Mouse (Mus musculus): Measurements from ENCODE around the gene Nat8f1.

The Nat8f1 gene

GRCm38 (mm10) chr6:85908341-85908740 lies 7.1 kb downstream of the Nat8f1 start:
- 76% methylated on average over 3 of the region's 3 CpGs for WGBS

GRCm38 (mm10) chr6:85906911-85907351 lies 8.6 kb downstream of the Nat8f1 start:
- 42% methylated on average over 2 of the region's 2 CpGs for WGBS

GRCm38 (mm10) chr6:85904642-85905061 lies 10.8 kb downstream of the Nat8f1 start, which contains the start of gene Nat8f4:
Gene Nat8f4 (minus strand): TSS chr6:85904884.
- 7% methylated on average over 20 of the region's 20 CpGs for WGBS

- WGBS = 94% methylated on average over 2 of the region's 2 CpGs
These were observed 13.2 kb downstream of the Nat8f1 start for GRCm38 (mm10) chr6:85902303-85902702.

GRCm38 (mm10) chr6:85898596-85899475 lies 16.7 kb downstream of the Nat8f1 start:
- 68% methylated on average over 7 of the region's 8 CpGs for WGBS

GRCm38 (mm10) chr6:85895061-85895648 lies 20.3 kb downstream of the Nat8f1 start:
- WGBS = 57% methylated on average over 25 of the region's 25 CpGs

- 87% methylated on average over 2 of the region's 2 CpGs for WGBS
These were observed 26.5 kb downstream of the Nat8f1 start for GRCm38 (mm10) chr6:85888961-85889360.

- WGBS = 98% methylated on average over 1 of the region's 1 CpGs
These were observed 31.2 kb downstream of the Nat8f1 start for GRCm38 (mm10) chr6:85884311-85884710.

GRCm38 (mm10) chr6:85883246-85883645 lies 32.2 kb downstream of the Nat8f1 start:
- 93% methylated on average over 9 of the region's 9 CpGs for WGBS

- WGBS = 78% methylated on average over 5 of the region's 5 CpGs
These were observed 46.5 kb downstream of the Nat8f1 start, which contains the start of gene Nat8f2 for GRCm38 (mm10) chr6:85869006-85869405. Gene Nat8f2 (minus strand): TSS chr6:85869158.

GRCm38 (mm10) chr6:85867726-85868690 lies 47.5 kb downstream of the Nat8f1 start:
- WGBS = 84% methylated on average over 8 of the region's 8 CpGs

- 76% methylated on average over 1 of the region's 1 CpGs for WGBS
These were observed 48.5 kb downstream of the Nat8f1 start for GRCm38 (mm10) chr6:85866995-85867394.

GRCm38 (mm10) chr6:85866166-85866565 lies 49.3 kb downstream of the Nat8f1 start:
- 86% methylated on average over 3 of the region's 3 CpGs for WGBS

- 65% methylated on average over 6 of the region's 7 CpGs for WGBS
These were observed 50.4 kb downstream of the Nat8f1 start for GRCm38 (mm10) chr6:85864900-85865639.

- WGBS = 88% methylated on average over 2 of the region's 2 CpGs
These were observed 51.6 kb downstream of the Nat8f1 start for GRCm38 (mm10) chr6:85863840-85864239.

- 84% methylated on average over 2 of the region's 2 CpGs for WGBS
These were observed 52.4 kb downstream of the Nat8f1 start for GRCm38 (mm10) chr6:85863136-85863535.

- WGBS = 46% methylated on average over 3 of the region's 3 CpGs
These were observed 52.9 kb downstream of the Nat8f1 start for GRCm38 (mm10) chr6:85862565-85862964.

GRCm38 (mm10) chr6:85861247-85861646 lies 54.2 kb downstream of the Nat8f1 start:
- WGBS = 79% methylated on average over 3 of the region's 3 CpGs

Measured in cerebral cortex, adult 2 months (tissue).